Mouse (Mus musculus): ENCODE measurements around the gene Rpl12.

The Rpl12 gene

GRCm38 (mm10) chr2:32940483-32940882, 20.9 kb upstream of the Rpl12 start:
- DNase-seq (ENCODE audit: low spot score in 2 of 2) = no peak

GRCm38 (mm10) chr2:32947454-32947853, 13.9 kb upstream of the Rpl12 start:
- DNase-seq (ENCODE audit: low spot score in 2 of 2) = no peak

DNA sequence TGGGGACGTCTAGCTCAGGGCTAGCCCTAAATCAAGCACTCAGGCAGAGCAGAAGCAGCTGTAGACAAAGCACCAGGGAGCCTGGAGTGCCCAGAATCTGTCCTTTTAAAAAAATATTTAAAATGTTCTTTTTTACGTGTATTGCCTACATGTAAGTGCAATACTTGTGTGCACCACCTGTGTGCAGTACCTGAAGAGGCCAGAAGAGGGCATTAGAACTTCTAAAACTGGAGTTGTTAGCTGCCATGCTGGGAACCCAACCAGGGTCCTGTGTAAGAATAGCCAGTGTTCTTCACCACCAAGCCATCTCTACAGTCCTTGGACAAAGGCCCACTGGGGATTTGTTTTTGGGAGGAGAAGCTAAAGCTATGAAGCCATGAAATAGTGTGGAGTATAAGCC, 6.8 kb upstream of the Rpl12 start:
- no peak for DNase-seq (ENCODE audit: low spot score in 2 of 2)

DNA sequence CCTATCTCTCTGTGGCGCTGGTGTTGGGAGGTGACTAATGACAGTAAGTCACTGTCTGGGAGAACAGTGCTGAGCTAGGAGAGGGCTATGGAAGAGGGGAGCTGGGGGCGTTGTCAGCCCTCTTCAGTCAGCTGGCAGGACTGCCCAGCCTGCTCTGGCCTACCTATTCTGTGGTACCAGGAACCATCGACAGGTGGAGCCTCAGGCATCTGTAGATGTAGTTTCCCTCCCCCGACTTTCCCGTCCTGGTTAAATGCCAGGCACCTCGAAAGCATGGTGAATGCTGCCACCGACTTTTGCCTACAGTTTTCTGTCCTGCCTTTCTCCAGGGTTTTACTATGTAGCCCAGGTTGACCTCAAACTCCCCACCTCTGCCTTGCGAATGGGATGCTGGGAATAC, 4.0 kb upstream of the Rpl12 start:
- DNase-seq (ENCODE audit: low spot score in 2 of 2) = no peak

- DNase-seq (ENCODE audit: low spot score in 2 of 2) = no peak
Observed at GRCm38 (mm10) chr2:32960273-32960672, 1.1 kb upstream of the Rpl12 start.

DNA sequence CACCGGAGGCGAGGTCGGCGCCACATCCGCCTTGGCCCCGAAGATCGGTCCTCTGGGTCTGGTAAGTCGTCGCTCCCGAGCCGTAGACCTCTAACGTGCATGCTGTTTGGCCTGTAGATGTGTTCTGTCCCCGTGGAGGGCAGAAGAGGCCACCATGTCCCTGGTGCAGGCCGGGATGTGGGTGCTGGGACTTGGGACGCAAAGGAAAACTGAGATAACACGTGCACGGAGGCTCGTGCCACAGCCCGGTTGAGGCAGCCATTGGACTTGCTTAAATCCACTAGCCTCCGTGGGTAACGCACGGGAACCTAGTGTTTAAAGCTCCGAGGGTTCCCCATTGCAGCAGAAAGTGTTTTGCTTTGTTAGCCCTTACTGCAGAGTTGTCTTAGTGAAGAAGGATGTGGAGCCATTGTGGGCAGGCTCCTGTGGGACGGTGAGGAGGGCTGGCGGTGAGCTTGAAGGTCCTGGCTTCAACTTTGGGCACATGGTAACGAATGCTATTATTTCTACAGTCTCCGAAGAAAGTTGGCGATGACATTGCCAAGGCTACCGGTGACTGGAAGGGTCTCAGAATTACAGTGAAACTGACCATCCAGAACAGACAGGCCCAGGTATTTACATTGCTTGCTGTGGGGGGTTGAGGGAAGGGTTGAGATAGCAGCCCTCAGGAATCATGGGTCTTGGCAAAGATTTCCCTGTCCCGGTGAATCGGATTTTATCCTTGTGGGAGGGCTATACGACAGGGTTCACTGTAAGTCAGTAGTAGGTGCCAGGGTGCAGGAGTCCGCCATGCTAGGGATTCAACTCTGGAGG, 909 bp downstream of the Rpl12 start:
- DNase-seq (ENCODE audit: low spot score in 2 of 2) = no peak

DNA sequence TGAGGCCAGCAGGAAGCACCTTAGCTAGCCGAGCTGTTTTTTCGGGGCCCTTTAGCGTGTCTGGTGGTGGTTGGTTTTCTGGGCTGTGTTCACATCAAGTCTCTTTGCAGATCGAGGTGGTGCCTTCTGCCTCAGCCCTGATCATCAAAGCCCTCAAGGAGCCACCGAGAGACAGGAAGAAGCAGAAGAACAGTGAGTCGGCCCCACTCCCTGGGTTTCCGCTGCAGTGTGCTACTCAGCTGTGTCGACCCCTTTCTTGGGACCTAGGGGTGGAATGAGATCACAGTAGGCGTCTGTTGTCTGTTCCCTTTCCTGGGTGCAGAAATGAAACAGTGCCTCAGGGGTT, 1.5 kb downstream of the Rpl12 start:
- no peak for DNase-seq (ENCODE audit: low spot score in 2 of 2)

- no peak for DNase-seq (ENCODE audit: low spot score in 2 of 2)
Observed at GRCm38 (mm10) chr2:32963544-32963943, 2.2 kb downstream of the Rpl12 start.

DNA sequence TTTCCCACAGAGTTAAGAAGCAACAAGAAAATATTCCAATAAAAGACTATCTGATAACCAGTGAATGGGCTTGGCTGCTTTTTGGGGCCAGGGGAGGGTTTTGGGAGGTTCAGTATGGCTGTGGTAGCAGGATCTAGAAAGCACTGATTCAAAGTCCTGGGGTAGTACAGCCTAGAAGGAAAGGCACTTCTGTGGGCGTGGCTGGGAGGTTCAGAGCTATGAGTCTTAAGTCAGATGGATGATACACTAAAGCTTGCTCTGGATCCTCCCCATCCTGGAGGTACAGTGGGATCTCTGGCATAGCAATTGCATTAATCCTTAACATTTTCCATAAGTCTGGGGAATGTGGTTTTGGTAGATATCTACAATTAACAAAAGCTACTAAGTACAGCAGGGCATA, 2.6 kb downstream of the Rpl12 start:
- no peak for DNase-seq (ENCODE audit: low spot score in 2 of 2)

DNA sequence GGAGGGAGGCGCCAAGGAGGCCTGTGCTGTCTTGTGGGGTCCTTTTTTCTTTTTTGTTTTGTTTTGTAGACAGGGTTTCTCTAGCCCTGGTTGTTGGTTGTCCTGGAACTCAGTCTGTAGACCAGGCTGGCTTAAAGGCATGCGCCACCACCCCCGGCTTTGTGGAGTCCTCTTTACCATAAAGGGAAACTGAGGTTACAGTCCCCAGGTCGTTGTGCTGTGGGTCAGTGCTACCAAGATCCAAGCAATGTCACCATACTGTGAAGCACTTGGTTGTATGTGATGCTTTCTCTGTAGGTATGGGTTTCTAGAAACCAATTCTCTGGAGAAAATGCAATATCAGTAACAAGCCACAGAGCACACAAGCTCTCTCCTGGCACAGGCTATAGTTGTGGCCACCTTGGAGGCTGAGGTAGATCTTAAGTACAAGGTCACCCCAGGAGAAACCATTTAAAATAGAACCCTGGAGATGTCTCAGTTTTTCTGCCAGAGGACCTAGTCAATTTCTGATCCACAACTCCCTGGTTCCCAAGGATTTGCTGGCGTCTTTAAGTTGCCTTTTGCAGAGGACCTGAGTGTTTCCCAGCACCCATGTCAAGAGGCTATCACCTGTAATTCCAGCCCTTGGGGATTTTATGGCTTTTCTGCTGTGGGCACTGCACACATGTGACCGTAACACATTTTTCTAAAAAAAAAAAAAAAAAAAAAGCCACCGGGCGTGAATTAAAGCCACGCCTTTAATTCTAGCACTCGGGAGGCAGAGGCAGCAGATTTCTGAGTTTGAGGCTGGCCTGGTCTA, 3.5 kb downstream of the Rpl12 start:
- DNase-seq (ENCODE audit: low spot score in 2 of 2) = no peak

DNA sequence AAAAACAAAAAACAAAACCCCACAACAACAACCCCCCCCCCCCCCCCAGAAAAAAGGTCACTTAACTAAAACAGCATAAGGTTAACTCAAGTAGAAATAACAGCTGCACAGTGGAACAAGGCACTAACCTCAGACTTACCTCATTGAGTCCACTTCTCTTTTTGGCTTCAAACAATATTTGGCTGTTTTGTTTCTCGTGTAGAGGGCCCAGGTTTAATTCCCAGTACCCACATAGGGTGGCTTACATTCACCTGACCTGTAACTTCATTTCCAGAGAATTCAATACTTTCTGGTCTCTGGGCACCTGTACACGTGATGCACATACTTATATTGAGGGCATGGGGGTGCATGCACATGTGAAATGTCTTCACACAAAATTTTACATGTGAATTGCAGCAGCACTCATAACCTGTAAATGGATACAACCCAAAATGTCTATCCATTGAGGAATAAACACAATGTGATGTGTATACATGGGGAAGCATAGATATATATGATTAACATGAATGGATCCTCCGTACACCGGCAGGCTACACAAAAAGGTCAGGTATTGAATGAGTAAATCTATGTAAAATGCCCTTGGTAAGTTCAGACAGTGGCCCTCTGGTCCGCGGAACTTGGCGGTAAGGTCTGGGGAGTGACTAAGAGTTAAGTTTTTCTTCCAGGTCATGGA, 4.3 kb downstream of the Rpl12 start:
- no peak for DNase-seq (ENCODE audit: low spot score in 2 of 2)

DNA sequence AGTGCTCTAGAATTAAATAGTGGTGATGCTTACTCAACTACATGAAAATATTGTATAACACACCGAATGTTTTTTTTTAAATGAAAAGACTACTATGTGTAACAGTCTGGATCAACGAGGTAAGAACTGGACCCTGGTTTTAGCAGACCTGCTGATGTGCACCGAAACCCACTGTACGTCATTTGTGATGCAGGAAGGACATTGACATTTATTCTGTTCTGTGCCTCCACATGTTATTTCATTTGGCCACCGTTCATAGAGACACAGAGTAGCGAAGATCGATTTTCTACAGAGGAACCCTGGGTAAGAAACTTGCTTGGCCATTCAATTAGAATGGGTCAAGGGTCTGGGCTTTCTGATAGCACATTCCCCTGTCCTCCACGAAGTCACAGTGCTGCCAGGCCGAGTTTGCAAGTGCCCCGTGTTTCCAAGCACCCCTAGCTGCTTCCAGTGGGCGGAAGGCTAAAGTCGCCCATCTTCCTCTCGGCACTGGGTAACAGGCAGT, 4.9 kb downstream of the Rpl12 start:
- no peak for DNase-seq (ENCODE audit: low spot score in 2 of 2)

- peak; percentile 91 for DNase-seq (ENCODE audit: low spot score in 2 of 2)
Observed at GRCm38 (mm10) chr2:32966689-32967631, 5.6 kb downstream of the Rpl12 start.

GRCm38 (mm10) chr2:32968024-32968614, 6.8 kb downstream of the Rpl12 start:
- DNase-seq (ENCODE audit: low spot score in 2 of 2) = no peak

DNA sequence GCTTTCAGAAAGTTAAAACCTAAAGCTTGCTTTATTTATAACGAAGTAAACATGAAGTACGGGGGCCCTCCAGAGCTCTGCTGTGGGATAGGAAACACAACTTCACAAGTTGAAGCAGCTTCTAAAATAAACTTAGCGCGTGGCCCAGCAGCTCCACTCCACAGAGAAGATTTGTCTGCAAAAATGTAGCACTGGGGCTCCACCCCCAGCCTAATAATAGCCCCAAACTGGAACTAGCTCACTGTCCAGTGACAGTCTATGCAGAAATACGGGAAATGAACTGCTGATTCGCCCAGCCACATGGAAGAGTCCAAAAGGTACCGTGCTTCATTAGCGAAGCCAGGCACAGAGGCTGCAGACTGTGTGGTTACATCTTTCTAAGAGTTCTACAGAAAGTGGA, 8.0 kb downstream of the Rpl12 start:
- DNase-seq (ENCODE audit: low spot score in 2 of 2) = peak; percentile 67 to 72

GRCm38 (mm10) chr2:32971235-32971634, 9.9 kb downstream of the Rpl12 start:
- no peak for DNase-seq (ENCODE audit: low spot score in 2 of 2)

DNA sequence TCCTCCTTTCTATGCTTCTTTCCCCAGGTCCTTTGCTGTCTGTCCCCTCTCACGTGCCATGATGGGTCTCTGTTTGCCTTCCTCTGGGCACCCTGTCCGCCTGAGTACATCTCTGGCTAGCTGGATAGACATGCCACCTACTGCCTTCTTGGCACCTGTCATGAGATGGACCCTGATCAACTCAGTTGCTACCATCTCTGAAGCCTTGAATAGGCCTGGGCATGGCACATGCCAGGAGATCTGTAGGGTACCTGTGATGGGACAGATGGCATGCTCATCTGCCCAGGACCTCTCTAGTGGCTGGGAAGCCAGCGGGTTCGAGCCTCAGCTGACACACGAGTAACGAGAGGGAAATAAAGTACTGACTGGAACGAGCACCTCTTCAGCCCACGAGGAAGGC, 12.9 kb downstream of the Rpl12 start:
- no peak for DNase-seq (ENCODE audit: low spot score in 2 of 2)

- DNase-seq (ENCODE audit: low spot score in 2 of 2) = no peak
Observed at GRCm38 (mm10) chr2:32977114-32977513, 15.8 kb downstream of the Rpl12 start.

DNA sequence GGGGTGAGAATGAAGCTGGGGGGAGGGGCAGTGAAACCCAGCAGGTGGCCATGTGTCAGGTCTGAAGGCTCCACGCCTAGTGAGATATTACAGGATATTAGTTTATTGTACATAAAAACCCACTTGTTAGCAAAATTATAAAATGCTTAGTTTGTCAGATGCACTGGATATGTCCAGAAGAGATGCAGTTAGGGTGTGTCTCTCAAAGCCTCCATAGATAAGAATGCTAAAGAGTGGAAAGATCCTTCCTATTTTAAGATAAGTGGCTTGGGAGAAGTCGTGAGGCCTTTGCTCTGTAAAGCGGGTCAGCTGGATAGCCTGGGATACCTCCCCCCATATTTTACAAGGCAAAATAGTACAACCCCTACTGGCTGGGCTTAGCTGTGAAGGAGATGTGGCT, 17.3 kb downstream of the Rpl12 start:
- no peak for DNase-seq (ENCODE audit: low spot score in 2 of 2)

GRCm38 (mm10) chr2:32979675-32980074, 18.3 kb downstream of the Rpl12 start:
- no peak for DNase-seq (ENCODE audit: low spot score in 2 of 2)

DNA sequence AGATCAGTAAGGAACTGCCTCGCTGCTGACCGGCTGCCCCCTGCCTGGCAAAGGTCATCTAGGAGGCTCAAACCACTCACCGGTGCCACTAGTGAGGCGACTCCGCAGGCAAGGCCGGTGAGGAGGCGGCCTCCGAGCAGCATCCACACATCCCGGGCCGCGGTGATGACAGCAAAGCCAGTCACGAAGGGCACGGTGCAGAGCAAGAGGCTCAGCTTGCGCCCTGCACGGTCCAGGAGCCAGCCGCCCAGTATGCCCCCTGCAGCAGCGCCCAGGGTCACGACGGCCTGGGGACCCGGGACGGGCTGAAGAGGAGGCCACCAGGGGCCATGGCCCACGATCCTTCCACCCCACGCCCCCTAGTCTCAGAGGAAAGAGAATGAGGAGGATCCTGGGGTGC, 19.9 kb downstream of the Rpl12 start:
- no peak for DNase-seq (ENCODE audit: low spot score in 2 of 2)

All from heart, adult 9 months (tissue).